In the genomic region with DNA sequence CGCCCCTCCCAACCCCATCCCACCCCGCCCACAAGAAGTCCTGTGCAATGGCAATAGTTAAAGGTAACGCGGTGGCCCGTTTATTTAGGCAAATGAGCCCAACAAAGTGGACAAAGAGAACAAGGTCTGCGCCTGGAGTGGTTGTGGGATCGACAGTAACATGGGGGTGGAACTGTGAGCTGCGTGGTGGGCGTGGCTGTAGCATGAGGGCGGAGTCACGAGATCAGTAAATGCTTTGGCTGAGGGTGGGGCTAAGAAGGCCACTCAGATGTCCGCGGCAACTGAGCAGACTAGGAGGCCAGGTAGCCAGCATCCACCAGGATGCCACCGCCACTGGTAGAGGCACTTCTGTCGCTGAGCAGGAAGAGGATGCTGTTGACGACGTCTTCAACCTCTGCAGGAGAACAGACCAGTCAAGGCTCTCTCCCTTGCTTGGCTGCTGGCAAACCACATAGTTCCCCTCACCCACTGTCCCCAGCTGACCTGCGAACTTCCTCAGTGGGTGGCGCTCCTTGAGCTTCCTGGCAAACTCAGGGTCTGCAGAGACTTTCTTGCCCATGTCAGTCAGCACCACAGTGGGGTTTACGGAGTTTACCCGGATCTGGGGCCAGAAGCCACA, we compare ENCODE assay signal across 8 mouse cellular contexts. TPM values are rescaled to one million over a fixed set of nuclear protein-coding genes. Genes with fewer than 3 reads are reported as not detected.
A peak's percentile ranks its signal among the peaks of the same experiment; 100 is the strongest.
DNase-seq lines count a peak whose midpoint lies in the region; ATAC-seq lines count a peak whose summit lies in the region.
"Not testable (repeated sequence)": the region's sequence is repeated elsewhere in the genome, so short reads cannot be mapped to it uniquely, and the experiment has no call there.

No protein-coding gene starts in this region.

- ATAC-seq in inflammation-experienced regulatory T-cells, adult 6 months = peak; percentile 32
- ATAC-seq in limb, embryonic 11.5 days (ENCODE audit: insufficient number of reproducible peaks, low FRiP score, low TSS enrichment, low read depth) = peak; percentile 51; the same call in 1 of the 2 replicates

- not testable (repeated sequence) for H3K9ac ChIP-seq in limb, embryonic 11.5 days (ENCODE audit: low read length)

- H3K36me3 ChIP-seq in embryonic facial prominence, embryonic 10.5 days (replicated peaks); limb, embryonic 11.5 days (ENCODE audit: control insufficient read depth, insufficient read depth, low read length): not testable (repeated sequence)

- WGBS in embryonic facial prominence, embryonic 10.5 days = 1% methylated on average over 18 of the region's 21 CpGs
- WGBS in limb, embryonic 11.5 days = 6% methylated on average over 19 of the region's 21 CpGs

- H3K9me3 ChIP-seq in embryonic facial prominence, embryonic 10.5 days; limb, embryonic 11.5 days (ENCODE audit: control insufficient read depth, low read length): not testable (repeated sequence)

- H3K27ac ChIP-seq in embryonic facial prominence, embryonic 10.5 days (replicated peaks) = peak overlapping the region; percentile 71; the same call in 1 of the 2 replicates
- not testable (repeated sequence) for H3K27ac ChIP-seq in limb, embryonic 11.5 days (replicated peaks; ENCODE audit: low read depth, low read length)

- peak overlapping the region; percentile 41 for H3K4me3 ChIP-seq in embryonic facial prominence, embryonic 10.5 days
- not testable (repeated sequence) for H3K4me3 ChIP-seq in limb, embryonic 11.5 days (ENCODE audit: low read depth, low read length)

- H3K4me1 ChIP-seq in embryonic facial prominence, embryonic 10.5 days = peaks cover 28% of the 10 kb centered on the region
- not testable (repeated sequence) for H3K4me1 ChIP-seq in limb, embryonic 11.5 days (ENCODE audit: control insufficient read depth, insufficient read depth, low read length)

- peak overlapping the region; percentile 11; the same call in 1 of the 2 replicates for H3K4me2 ChIP-seq in limb, embryonic 11.5 days (ENCODE audit: low read depth, severe bottlenecking)

- peak; percentile 53 for DNase-seq in MEL-GATA-1-ER (ENCODE audit: extremely low read depth, low read depth)
- peak; percentile 76 for DNase-seq in embryonic facial prominence, embryonic 10.5 days (ENCODE audit: low spot score)
- peak; percentile 40 to 54 for DNase-seq in heart, adult 18-20 months
- DNase-seq in limb, embryonic 11.5 days (ENCODE audit: low spot score) = peak; percentile 79
- DNase-seq in lung, postnatal 10 days = peak; percentile 83
- peak; percentile 51 for DNase-seq in neural tube, embryonic 10.5 days (ENCODE audit: extremely low spot score, low spot score)
- DNase-seq in testis, postnatal 10 days (ENCODE audit: low spot score) = peak; percentile 70

- peaks cover 55% of the 10 kb centered on the region for H3K27me3 ChIP-seq in embryonic facial prominence, embryonic 10.5 days (replicated peaks; ENCODE audit: low read depth, poor library complexity, severe bottlenecking)
- H3K27me3 ChIP-seq in limb, embryonic 11.5 days (ENCODE audit: control insufficient read depth, insufficient read depth, low read length) = not testable (repeated sequence)

RNA-seq across cellular contexts. Expression of a gene that starts 2.4 kb away (rescaled TPM):
- polyA plus RNA-seq in embryonic facial prominence, embryonic 10.5 days (2016; fragmentation: Nextera tagmentation; extraction: Ambion mirVana) = 2.6 and 2.9 TPM in 2 replicates
- 10 to 100 TPM; 20.9 to 82.2 TPM for total RNA-seq in heart, adult 18-20 months (2021)
- polyA plus RNA-seq in inflammation-experienced regulatory T-cells, adult 6 months (2017; shearing (Covaris generic)) = not detected
- 6.7 and 7.4 TPM in 2 replicates for polyA plus RNA-seq in limb, embryonic 11.5 days (2014; fragmentation: Nextera tagmentation; extraction: Ambion mirVana)

RNA-seq across cellular contexts. Expression of a gene that starts 2.5 kb away (rescaled TPM):
- 12.8 and 16.0 TPM in 2 replicates for polyA plus RNA-seq in embryonic facial prominence, embryonic 10.5 days (2016; fragmentation: Nextera tagmentation; extraction: Ambion mirVana)
- 10 to 100 TPM; 16.6 to 16.7 TPM for total RNA-seq in heart, adult 18-20 months (2021)
- polyA plus RNA-seq in inflammation-experienced regulatory T-cells, adult 6 months (2017; shearing (Covaris generic)) = 10 to 100 TPM; 20.5 to 29.7 (median 26.5) TPM
- 12.4 and 16.5 TPM in 2 replicates for polyA plus RNA-seq in limb, embryonic 11.5 days (2014; fragmentation: Nextera tagmentation; extraction: Ambion mirVana)

RNA-seq across cellular contexts. Expression of a gene that starts 8.3 kb away (rescaled TPM):
- polyA plus RNA-seq in embryonic facial prominence, embryonic 10.5 days (2016; fragmentation: Nextera tagmentation; extraction: Ambion mirVana) = 27.2 and 31.2 TPM in 2 replicates
- 1 to 10 TPM; 1.1 to 1.3 TPM for total RNA-seq in heart, adult 18-20 months (2021)
- not detected for polyA plus RNA-seq in inflammation-experienced regulatory T-cells, adult 6 months (2017; shearing (Covaris generic))
- 7.4 and 12.8 TPM in 2 replicates for polyA plus RNA-seq in limb, embryonic 11.5 days (2014; fragmentation: Nextera tagmentation; extraction: Ambion mirVana)

RNA-seq across cellular contexts. Expression of a gene that starts 15.8 kb away (rescaled TPM):
- polyA plus RNA-seq in embryonic facial prominence, embryonic 10.5 days (2016; fragmentation: Nextera tagmentation; extraction: Ambion mirVana) = 56.8 and 58.9 TPM in 2 replicates
- total RNA-seq in heart, adult 18-20 months (2021) = 1 to 10 TPM; 3.8 to 4.3 TPM
- polyA plus RNA-seq in inflammation-experienced regulatory T-cells, adult 6 months (2017; shearing (Covaris generic)) = 10 to 100 TPM; 19.4 to 39.4 (median 20.8) TPM
- 44.3 and 47.8 TPM in 2 replicates for polyA plus RNA-seq in limb, embryonic 11.5 days (2014; fragmentation: Nextera tagmentation; extraction: Ambion mirVana)

RNA-seq across cellular contexts. Expression of a gene that starts 16.0 kb away (rescaled TPM):
- 119 and 124 TPM in 2 replicates for polyA plus RNA-seq in embryonic facial prominence, embryonic 10.5 days (2016; fragmentation: Nextera tagmentation; extraction: Ambion mirVana)
- 10 to 100 TPM; 32.5 to 34.2 TPM for total RNA-seq in heart, adult 18-20 months (2021)
- polyA plus RNA-seq in inflammation-experienced regulatory T-cells, adult 6 months (2017; shearing (Covaris generic)) = 100 to 1,000 TPM; 154 to 181 (median 169) TPM
- 126 and 127 TPM in 2 replicates for polyA plus RNA-seq in limb, embryonic 11.5 days (2014; fragmentation: Nextera tagmentation; extraction: Ambion mirVana)
